Mouse (Mus musculus) MN1 (cell line): Measurements from ENCODE around the gene Elf1.
A peak's percentile ranks its signal among the peaks of the same experiment; 100 is the strongest.

Experiments used
- DNase-seq: peaks from one replicate; pipeline ENCODE4 v3.0.0-alpha.2; 2016; ENCODE audit warnings: low spot score

Gene Elf1

GRCm38 (mm10) chr14:79489150-79489549, 8.2 kb downstream of the Elf1 start:
- DNase-seq = no peak

DNA sequence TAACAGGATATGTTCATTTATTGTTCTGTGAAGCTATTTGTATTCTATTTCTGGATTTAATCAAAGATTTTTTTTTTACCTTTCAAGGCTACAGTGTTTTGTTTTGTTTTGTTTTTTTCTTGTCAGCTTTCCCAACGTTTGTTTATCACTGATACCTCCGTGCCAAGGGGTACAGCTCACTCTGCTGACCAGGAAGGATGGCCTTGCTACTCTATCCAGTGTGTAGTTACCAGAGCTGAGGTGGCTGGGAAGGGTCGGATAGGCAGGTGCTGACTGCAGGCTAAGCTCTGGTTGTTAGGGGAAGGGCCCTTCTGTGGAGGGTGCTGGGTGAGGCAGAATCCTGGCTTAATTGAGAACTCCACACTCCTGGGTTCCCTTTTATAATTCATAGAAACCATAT, 9.3 kb downstream of the Elf1 start:
- DNase-seq = no peak

- DNase-seq = no peak
Observed at GRCm38 (mm10) chr14:79494349-79494748, 13.4 kb downstream of the Elf1 start.

DNA sequence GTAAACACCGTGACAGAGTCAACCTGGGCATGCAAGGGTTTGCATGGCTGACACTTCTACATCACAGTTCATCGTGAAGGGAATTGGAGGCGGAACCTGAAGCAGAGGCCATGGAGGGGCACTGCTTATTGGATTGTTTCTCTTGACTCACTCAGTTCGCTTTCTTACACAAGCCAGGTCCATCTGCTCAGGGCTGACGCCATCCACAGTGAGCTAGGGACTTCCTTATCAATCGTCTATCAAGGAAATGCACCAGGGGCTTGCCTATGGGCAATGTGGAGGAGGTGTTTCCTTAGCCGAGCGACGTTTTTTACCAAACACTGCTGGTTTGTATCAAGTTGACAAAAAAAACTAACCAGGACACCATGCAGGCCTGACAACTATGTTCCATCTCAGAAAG, 18.3 kb downstream of the Elf1 start:
- DNase-seq = peak; percentile 66

DNA sequence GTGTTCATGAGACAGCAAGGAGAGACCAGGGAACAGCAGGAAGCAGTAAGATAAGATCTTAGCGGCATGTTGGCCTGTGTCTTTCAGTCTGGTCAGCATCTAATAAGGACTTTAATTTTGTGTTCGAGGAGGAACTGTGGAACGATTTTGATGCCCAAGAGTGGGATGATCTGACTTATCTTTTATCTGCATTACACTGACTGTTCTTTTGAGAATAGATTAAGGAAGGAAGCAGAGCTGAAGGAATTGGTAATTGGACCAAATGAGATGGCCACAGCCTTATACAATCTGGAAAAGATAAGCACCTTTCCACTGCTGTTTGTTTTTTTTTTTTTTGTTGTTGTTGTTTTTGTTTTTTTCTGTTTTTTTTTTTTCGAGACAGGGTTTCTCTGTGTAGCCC, 19.8 kb downstream of the Elf1 start:
- DNase-seq = peak; percentile 60

DNA sequence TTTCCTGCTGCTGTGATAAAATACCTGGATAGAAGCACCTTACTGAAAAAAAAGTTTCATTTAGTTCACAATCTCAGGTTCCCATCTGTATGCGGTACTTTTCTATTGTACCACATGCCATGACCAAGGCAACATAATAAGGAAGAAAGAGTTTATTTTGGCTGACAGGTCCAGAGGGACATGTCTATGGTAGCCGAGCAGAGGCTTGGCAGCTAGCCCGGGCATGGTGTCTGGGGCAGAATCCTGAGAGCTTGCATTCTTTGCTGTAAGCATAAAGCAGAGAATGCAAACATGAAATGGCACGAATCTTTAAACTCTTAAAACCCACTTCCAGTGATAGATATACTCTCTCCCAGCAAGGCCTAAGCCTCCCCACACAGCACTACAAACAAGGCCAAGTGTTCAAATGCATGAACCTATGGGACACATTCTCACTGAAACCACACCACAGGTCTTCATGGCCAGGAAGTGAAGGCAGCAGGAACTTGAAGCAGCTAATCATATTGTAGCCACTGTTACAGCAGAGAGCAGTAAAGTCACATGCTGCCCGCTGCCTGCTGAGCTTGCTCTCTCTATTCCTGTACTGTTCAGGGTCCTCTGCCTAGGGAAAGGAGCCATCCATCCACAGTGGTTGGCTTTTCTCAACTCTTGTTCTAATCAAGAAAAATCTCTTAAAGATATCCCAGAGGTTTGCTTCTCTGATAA, 22.5 kb downstream of the Elf1 start:
- peak; percentile 62 for DNase-seq

DNA sequence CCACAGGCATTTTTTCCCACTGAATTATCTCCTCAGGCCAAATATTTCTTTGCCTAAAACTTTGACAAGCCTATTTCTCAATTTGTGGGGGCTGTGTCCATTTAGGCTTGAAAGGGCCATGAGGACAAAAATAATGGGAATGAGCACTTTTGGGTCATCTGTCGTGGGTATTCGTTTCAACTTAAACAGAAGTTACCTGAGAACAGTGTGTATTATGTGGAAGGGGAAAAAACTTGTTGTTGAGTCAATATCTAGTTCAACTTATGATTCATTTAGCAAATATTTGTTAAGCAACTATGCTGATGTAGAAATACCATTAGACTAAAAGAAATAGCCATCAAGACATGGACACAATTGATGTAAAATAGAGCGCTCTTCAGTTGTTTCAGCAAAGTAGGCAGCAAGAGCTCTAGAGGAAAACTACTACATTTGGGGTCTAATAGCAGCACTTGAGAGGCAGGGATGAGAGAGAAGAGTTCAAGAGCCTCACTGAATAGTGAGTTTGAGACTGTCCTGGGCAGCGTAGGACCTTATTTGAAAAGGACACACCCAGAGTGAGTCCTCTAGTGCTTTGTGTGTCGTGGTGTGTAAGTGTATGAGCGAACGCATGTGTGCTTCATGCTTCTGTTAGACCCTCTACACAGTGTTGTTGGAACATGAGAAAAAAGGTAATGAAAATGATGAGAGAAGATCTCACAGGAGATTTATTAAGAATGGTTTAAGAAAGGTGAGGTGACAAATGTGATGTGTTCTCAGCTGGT, 23.4 kb downstream of the Elf1 start:
- no peak for DNase-seq

- no peak for DNase-seq
Observed at GRCm38 (mm10) chr14:79506207-79506606, 25.2 kb downstream of the Elf1 start.

GRCm38 (mm10) chr14:79507846-79508245, 26.9 kb downstream of the Elf1 start:
- DNase-seq = no peak

- no peak for DNase-seq
Observed at GRCm38 (mm10) chr14:79508662-79509305, 27.8 kb downstream of the Elf1 start.

GRCm38 (mm10) chr14:79511521-79511920, 30.5 kb downstream of the Elf1 start:
- DNase-seq = no peak

- DNase-seq = no peak
Observed at GRCm38 (mm10) chr14:79513951-79514350, 33.0 kb downstream of the Elf1 start.

- no peak for DNase-seq
Observed at GRCm38 (mm10) chr14:79515100-79515499, 34.1 kb downstream of the Elf1 start.

DNA sequence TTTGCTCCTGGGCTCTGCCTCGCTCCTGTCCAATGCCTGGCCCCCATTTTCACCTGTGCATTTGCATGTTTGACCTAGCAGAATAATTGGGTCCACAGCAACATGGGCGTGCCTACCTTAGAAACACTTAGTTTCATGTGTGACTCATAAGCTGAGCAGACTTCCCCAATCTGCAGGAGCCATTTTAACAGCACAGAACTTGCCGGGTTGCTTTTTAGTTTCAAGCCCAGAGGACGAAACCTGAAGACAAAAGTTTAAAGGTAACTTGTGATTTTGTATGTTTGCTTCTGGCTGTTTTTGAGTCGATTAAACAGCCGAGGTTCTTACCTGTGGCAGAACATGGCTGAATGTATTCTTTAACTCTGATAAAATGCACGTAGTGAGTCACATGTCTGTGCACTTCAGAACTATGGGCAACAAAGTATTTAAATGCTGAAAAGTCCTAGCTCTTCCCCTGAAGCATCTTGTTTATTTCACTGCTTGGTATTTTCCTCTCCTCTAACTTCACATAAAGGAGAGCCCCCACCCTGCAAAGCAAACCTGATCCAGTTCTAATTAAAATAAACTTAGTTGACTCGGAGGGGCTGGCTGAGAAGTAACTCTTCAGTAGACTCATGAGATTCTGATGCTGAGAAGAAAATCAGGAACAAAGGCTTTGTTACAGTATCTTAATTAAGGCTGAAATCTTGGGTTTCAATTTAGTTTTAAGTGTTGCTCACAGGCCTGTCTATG, 34.7 kb downstream of the Elf1 start:
- no peak for DNase-seq

GRCm38 (mm10) chr14:79516243-79516610, 35.2 kb downstream of the Elf1 start:
- DNase-seq = no peak

- DNase-seq = no peak
Observed at GRCm38 (mm10) chr14:79516751-79517150, 35.8 kb downstream of the Elf1 start.

DNA sequence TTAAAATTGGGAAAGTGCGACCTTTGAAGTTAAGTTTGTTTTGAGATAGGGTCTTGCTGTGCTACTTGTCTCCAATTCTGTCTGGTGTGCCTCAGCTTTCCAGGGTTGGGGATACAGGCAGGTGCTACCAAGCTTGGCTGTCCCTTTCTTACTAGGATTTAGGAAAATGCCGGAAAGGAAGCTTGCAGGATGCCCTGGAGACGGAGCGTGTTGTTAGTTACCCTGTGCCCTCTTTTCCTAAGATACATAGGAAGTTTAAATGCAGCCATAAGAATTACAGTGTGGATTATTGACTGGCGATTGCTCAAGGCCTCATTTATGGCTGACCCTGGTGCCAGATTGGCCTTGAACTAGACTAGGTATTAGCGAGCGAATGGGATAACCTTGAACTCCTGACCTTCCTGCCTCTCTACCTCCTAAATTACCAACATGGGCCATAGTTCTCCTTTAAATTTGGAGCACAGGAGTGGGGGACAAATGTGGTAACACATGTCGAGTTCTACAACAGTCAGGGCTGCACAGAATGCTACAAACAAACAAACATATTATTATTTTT, 36.3 kb downstream of the Elf1 start:
- no peak for DNase-seq

GRCm38 (mm10) chr14:79518123-79518522, 37.1 kb downstream of the Elf1 start:
- no peak for DNase-seq

GRCm38 (mm10) chr14:79518761-79519662, 38.0 kb downstream of the Elf1 start:
- DNase-seq = no peak

GRCm38 (mm10) chr14:79519663-79519975, 38.6 kb downstream of the Elf1 start:
- DNase-seq = no peak

- DNase-seq = no peak
Observed at GRCm38 (mm10) chr14:79520612-79521011, 39.6 kb downstream of the Elf1 start.
